In the genomic region with DNA sequence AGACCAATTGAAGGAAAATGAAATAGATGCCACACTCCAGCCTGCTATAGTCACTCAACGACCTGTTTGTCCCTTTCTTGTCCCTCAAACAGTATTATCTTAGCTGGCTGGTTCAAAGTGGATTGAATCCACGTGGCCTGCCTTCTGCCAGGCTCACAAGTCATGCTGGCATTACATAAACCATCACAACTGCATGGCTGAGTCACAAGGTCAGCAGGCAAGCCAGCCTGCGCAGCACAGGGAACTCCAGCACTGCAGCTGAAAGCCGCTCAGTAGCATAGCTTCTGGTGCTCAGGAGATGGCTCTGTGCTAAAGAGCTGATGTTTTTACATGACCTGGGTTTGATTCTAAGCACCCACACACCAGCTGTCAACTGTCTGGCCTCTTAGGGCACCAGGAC, we compare ENCODE assay signal across 9 mouse cellular contexts.
A peak's percentile ranks its signal among the peaks of the same experiment; 100 is the strongest.
DNase-seq lines count a peak whose midpoint lies in the region; ATAC-seq and TF ChIP-seq lines count a peak whose summit lies in the region.
"Had no signal": no experiment of that assay in that cellular context is flagged by ENCODE, and none has a peak within 500 bp of the region (broad histone marks: within the 10 kb centered on the region; RNA-seq: fewer than 3 reads in every experiment).

No protein-coding gene starts in this region.

- peak; percentile 98 for DNase-seq in heart, adult 11 months
- DNase-seq in 416B (ENCODE audit: low read depth) = peak; percentile 40
- DNase-seq in cerebellum, adult 2 months = peak; percentile 74 to 83
- peak; percentile 46 to 63 for DNase-seq in heart, postnatal 14 days
- DNase-seq in spleen, postnatal 36 days (ENCODE audit: low spot score in 2 of 2) = no peak

- no peaks in the 10 kb centered on the region for H3K27me3 ChIP-seq in heart, embryonic 11.5 days (ENCODE audit: control insufficient read depth, insufficient read depth, low read length)
- no peaks in the 10 kb centered on the region for H3K27me3 ChIP-seq in cerebellum, adult 2 months (ENCODE audit: control insufficient read depth, insufficient read depth, low read length)
- no peaks in the 10 kb centered on the region for H3K27me3 ChIP-seq in stomach, embryonic 15.5 days (replicated peaks)
- no peaks in the 10 kb centered on the region for H3K27me3 ChIP-seq in forebrain, embryonic 15.5 days
- H3K27me3 ChIP-seq: embryonic facial prominence, embryonic 15.5 days had no signal

- peaks cover 18% of the 10 kb centered on the region for H3K4me1 ChIP-seq in heart, embryonic 11.5 days (ENCODE audit: control insufficient read depth, insufficient read depth, low read length)
- H3K4me1 ChIP-seq in cerebellum, adult 2 months (ENCODE audit: control insufficient read depth, insufficient read depth, low read length) = peaks cover 31% of the 10 kb centered on the region
- no peaks in the 10 kb centered on the region for H3K4me1 ChIP-seq in stomach, embryonic 15.5 days
- H3K4me1 ChIP-seq in forebrain, embryonic 15.5 days = 0 out of 2 replicates have a peak, but pooled peaks cover 4% of the 10 kb centered on the region
- H3K4me1 ChIP-seq: embryonic facial prominence, embryonic 15.5 days had no signal

- 40% methylated on average over 4 of the region's 4 CpGs for WGBS in heart, embryonic 11.5 days (ENCODE audit: insufficient replicate concordance)
- WGBS in cerebellum, adult 2 months = 5% methylated on average over 4 of the region's 4 CpGs
- WGBS in stomach, embryonic 15.5 days = 36% methylated on average over 4 of the region's 4 CpGs
- WGBS in forebrain, embryonic 15.5 days = 61% methylated on average over 4 of the region's 4 CpGs

- no peak overlapping the region for H3K27ac ChIP-seq in heart, embryonic 11.5 days (ENCODE audit: low read depth, low read length)
- H3K27ac ChIP-seq in cerebellum, adult 2 months (ENCODE audit: insufficient read depth, low read length) = peak overlapping the region; percentile 78
- H3K27ac ChIP-seq in stomach, embryonic 15.5 days = no peak overlapping the region
- H3K27ac ChIP-seq in forebrain, embryonic 15.5 days (replicated peaks) = no peak overlapping the region
- H3K27ac ChIP-seq: embryonic facial prominence, embryonic 15.5 days had no signal

- no peaks in the 10 kb centered on the region for H3K9me3 ChIP-seq in heart, embryonic 11.5 days (replicated peaks; ENCODE audit: control insufficient read depth, low read length)
- H3K9me3 ChIP-seq in stomach, embryonic 15.5 days = no peaks in the 10 kb centered on the region
- H3K9me3 ChIP-seq in forebrain, embryonic 15.5 days = no peaks in the 10 kb centered on the region
- H3K9me3 ChIP-seq: embryonic facial prominence, embryonic 15.5 days had no signal

- peak; percentile 39; the same call in 1 of the 2 replicates for TF ChIP-seq POLR2A in cerebellum, adult 2 months (IDR thresholded peaks at IDR 0.05; ENCODE audit: borderline replicate concordance, insufficient read depth, low read length)

- H3K4me2 ChIP-seq in heart, embryonic 11.5 days = no peak overlapping the region
- H3K4me2 ChIP-seq in stomach, embryonic 15.5 days = no peak overlapping the region
- no peak overlapping the region for H3K4me2 ChIP-seq in forebrain, embryonic 15.5 days (replicated peaks)
- H3K4me2 ChIP-seq: embryonic facial prominence, embryonic 15.5 days had no signal

- no peak for ATAC-seq in heart, embryonic 11.5 days (replicated peaks; ENCODE audit: insufficient number of reproducible peaks, low FRiP score, low TSS enrichment)
- ATAC-seq in stomach, embryonic 15.5 days (ENCODE audit: insufficient read depth, low FRiP score, low read depth) = 0 out of 2 replicates have a peak, but pooled peaks have one; percentile 18
- ATAC-seq in forebrain, embryonic 15.5 days (replicated peaks) = no peak

- H3K4me3 ChIP-seq in heart, embryonic 11.5 days (ENCODE audit: low read depth, low read length) = no peak overlapping the region
- no peak overlapping the region for H3K4me3 ChIP-seq in cerebellum, adult 2 months (replicated peaks; ENCODE audit: insufficient read depth, low read depth, low read length)
- H3K4me3 ChIP-seq in stomach, embryonic 15.5 days (replicated peaks) = no peak overlapping the region
- no peak overlapping the region for H3K4me3 ChIP-seq in forebrain, embryonic 15.5 days
- H3K4me3 ChIP-seq: embryonic facial prominence, embryonic 15.5 days had no signal

- H3K9ac ChIP-seq in heart, embryonic 11.5 days (ENCODE audit: low read depth, low read length) = no peak overlapping the region
- H3K9ac ChIP-seq in stomach, embryonic 15.5 days = no peak overlapping the region
- H3K9ac ChIP-seq in forebrain, embryonic 15.5 days (replicated peaks) = no peak overlapping the region
- H3K9ac ChIP-seq: embryonic facial prominence, embryonic 15.5 days had no signal

- intact Hi-C loops in heart, postnatal 14 days (cut with DNase I) = loop anchor here (5.0 kb wide), 1 partner anchor 94 kb away; no protein-coding TSS in a partner anchor

- no peak for TF ChIP-seq CTCF in cerebellum, adult 2 months (IDR thresholded peaks at IDR 0.05; ENCODE audit: borderline replicate concordance, insufficient read depth, low read depth, low read length)

- no peaks in the 10 kb centered on the region for H3K36me3 ChIP-seq in heart, embryonic 11.5 days (ENCODE audit: control insufficient read depth, insufficient read depth, low read length)
- H3K36me3 ChIP-seq in stomach, embryonic 15.5 days = no peaks in the 10 kb centered on the region
- H3K36me3 ChIP-seq in forebrain, embryonic 15.5 days = no peaks in the 10 kb centered on the region
- H3K36me3 ChIP-seq: embryonic facial prominence, embryonic 15.5 days had no signal

Comparison
In these comparisons a context has a peak if more than half of its experiments do, and no peak if none do; other contexts are left out.
1. DNase-seq: peak in heart, adult 11 months (single experiment), 416B (single experiment), cerebellum, adult 2 months (2 of 2) and heart, postnatal 14 days (2 of 2); none in spleen, postnatal 36 days (0 of 2).